Mouse (Mus musculus) cortical plate, adult 2 months (tissue): ENCODE measurements around the gene Olfr1410. TPM values are rescaled to one million over a fixed set of nuclear protein-coding genes. Genes with fewer than 3 reads are reported as not detected.
A peak's percentile ranks its signal among the peaks of the same experiment; 100 is the strongest.

Experiments used
- H3K27ac ChIP-seq: fragments of 200-500 bp; 2 replicates; pipeline ENCODE4 v1.5.1; 2012; ENCODE audit warnings: low read length, control low read depth, inconsistent platforms; ENCODE audit not compliant: insufficient read depth
- H3K4me1 ChIP-seq: fragments of 200-500 bp; 2 replicates; pipeline ENCODE4 v1.6.1; 2011; ENCODE audit warnings: low read length; ENCODE audit not compliant: control insufficient read depth, insufficient read depth
- H3K4me3 ChIP-seq: fragments of 200-500 bp; 2 replicates; pipeline ENCODE4 v1.5.1; 2011; ENCODE audit warnings: mild to moderate bottlenecking, low read length, control low read depth; ENCODE audit not compliant: insufficient read depth
- CTCF ChIP-seq: fragments of 200-500 bp; IDR thresholded peaks from 2 replicates; pipeline ENCODE4 v1.5.1; 2011; ENCODE audit warnings: mild to moderate bottlenecking, control low read depth, low read length; ENCODE audit not compliant: insufficient read depth; ENCODE audit errors: extremely low read depth
- POLR2A ChIP-seq: fragments of 200-500 bp; IDR thresholded peaks from 2 replicates; pipeline ENCODE4 v1.6.1; 2011; ENCODE audit warnings: mild to moderate bottlenecking, low read length, control low read depth; ENCODE audit not compliant: insufficient read depth; ENCODE audit errors: extremely low read depth
- polyA plus RNA-seq: library from polyadenylated mRNA; depleted of rRNA; stranded (reverse); fragments of >200 nt; gene quantifications from 2 replicates; pipeline ENCODE4 v1.2.3, GENCODE M21; 2012

Olfr1410 gene
- polyA plus RNA-seq, 1 experiment = not detected

DNA sequence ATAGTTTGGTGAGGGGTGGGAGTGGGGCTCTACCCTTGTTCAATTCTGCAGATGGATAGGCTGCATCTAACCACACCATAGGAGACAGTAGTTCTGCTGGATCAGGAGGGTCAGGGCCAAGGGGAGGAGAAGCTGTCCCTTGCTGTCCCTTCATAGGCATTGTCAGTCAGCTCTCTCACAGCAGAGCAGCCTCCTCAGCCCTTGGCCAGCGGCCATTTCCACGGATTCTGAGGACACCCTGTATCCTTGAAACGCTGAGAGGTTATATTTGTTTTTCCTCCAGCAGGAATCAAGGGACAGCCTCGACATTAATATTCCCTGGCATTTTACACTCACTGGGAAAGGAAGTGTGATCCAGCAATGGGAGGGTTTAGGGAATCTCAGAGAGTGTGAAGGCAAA, 12.8 kb downstream of the Olfr1410 start:
- H3K4me1 ChIP-seq = no peaks in the 10 kb centered on the region
- no peak overlapping the region for H3K4me3 ChIP-seq
- TF ChIP-seq CTCF = no peak
- TF ChIP-seq POLR2A = no peak
- H3K27ac ChIP-seq = no peak overlapping the region

DNA sequence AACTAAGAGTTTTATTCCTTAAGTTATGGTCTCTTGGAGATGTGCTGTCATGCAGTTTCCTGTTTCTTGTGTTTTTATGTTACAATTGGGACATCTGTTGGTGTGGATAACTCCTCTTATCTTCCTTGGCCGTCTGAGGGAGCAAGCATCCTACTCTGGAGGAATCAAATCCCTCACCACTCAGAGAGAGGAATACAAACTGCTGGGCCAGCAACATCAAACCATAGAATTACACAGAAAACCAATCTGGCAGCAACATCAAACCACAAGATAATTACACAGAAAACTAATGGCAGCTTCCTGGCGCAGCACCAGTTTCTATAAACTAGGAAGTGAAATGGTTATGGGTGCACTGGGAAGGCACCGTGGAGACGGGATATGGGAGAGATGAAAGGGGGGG, 22.6 kb downstream of the Olfr1410 start:
- TF ChIP-seq POLR2A (no peak), CTCF (no peak)
- H3K4me1 ChIP-seq = no peaks in the 10 kb centered on the region
- no peak overlapping the region for H3K27ac ChIP-seq
- H3K4me3 ChIP-seq = no peak overlapping the region

DNA sequence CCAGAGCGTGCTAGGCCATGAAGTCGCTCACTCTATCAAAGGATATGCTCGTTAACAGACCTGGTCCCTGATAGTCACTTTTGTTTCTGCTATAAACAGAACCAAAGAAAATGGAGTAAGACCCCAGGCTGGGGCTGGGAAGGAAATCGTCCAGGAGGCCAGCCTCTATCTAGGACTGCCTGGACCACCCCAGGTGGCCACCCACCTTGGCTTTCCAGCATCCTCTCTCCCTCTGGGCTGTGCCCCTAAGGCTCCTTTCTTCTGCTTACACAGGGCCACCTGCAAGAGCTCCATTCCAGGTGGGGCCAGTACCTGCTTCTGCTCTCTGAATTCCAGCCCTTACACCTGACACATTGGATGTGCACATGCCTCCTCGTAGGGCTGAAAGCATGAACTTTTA, 26.6 kb downstream of the Olfr1410 start:
- Histone ChIP-seq H3K4me3 (no peak overlapping the region), H3K27ac (no peak overlapping the region), H3K4me1 (0 out of 2 replicates have a peak, but pooled peaks cover 2% of the 10 kb centered on the region)
- TF ChIP-seq CTCF = no peak
- no peak for TF ChIP-seq POLR2A

DNA sequence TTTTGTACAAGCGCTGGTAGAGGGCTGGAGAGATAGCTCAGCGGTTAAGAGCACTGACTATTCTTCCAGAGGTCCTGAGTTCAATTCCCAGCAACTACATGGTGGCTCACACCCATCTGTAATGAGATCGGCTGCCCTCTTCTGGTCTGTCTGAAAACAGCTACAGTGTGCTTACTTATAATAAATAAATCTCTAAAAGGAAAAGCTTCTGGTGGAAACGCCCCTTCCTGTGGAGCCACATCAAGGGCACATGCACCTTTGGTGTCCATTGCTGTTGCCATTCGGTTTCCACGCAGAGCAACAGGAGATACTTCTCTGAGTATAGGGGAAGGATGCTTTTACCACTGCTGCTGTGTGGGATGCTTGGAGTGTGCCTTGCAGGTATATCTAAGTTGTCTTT, 27.4 kb downstream of the Olfr1410 start:
- H3K27ac ChIP-seq = no peak overlapping the region
- TF ChIP-seq CTCF (no peak), POLR2A (no peak)

DNA sequence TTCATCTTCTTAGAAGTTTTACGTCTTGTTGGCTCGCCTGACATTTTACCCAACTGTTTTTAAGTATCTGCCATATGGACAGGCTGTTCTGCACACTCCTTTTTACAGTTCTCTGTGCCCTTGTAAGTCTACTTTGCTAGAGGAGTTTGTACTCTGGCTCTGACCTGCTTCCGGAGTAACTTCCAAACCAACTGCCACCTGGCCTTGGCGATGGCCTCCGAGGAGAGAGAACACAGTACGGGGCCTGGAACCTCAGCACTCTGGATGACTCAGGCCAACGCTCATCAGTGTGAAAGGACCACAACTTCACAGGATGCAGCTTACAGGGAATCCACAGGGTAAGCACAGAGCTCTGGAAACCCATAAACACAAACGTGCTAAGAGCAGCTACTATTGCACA, 28.1 kb downstream of the Olfr1410 start:
- TF ChIP-seq POLR2A = no peak
- no peak for TF ChIP-seq CTCF
- Histone ChIP-seq H3K27ac (no peak overlapping the region), H3K4me3 (no peak overlapping the region), H3K4me1 (peaks cover 8% of the 10 kb centered on the region)

More for the DNA sequence above, 27.4 kb downstream of the Olfr1410 start:
- Histone ChIP-seq H3K4me3 (no peak overlapping the region), H3K4me1 (peaks cover 4% of the 10 kb centered on the region)

DNA sequence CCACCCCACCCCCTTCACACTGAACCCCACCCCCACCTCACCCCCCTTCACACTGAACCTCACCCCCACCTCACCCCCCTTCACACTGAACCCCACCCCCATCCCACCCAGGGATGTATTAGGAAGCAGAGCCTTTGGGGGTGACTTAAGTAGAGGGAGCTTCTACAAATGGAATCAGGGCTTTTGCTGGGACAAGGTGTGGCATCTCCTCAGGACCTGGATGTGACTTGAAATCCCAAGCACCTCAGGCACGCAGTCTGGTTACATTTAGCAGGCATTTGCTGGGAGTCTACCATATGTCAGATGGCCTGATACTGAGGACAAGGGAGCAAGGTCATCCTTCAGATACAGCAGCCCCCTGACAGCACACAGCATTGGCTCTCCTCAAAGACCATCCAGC, 29.0 kb downstream of the Olfr1410 start:
- Histone ChIP-seq H3K27ac (no peak overlapping the region), H3K4me1 (peaks cover 8% of the 10 kb centered on the region), H3K4me3 (no peak overlapping the region)
- TF ChIP-seq CTCF = no peak
- TF ChIP-seq POLR2A = no peak

DNA sequence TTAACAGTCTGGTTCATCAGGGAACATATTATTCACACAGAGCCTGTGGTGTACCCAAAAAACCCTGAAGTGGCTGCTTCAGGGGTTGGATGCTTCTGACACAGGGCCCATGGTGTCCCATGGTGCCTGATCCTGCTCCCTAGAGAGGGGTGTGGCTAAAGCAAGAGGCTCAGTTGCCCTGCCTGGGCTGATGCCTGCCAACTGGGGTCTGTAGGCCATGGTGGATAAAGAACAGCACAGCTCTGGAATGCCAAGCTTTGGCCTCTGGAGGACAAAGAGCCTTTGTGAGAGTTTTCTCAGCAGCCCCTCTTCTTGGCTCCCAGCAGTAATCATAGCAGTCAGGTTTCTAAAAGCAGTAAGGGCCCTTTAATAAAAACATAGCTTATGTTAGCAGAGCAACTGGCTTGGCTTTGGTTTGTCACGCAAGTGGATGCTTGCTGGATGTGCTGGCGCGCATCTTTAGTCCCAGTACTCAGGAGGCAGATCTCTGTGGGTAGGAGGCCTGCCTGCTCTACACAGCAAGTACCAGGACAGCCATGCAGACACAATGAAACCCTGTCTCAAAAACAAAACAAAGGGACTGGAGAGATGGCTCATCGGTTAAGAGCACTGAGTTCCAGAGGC, 29.5 kb downstream of the Olfr1410 start:
- Histone ChIP-seq H3K27ac (no peak overlapping the region), H3K4me3 (no peak overlapping the region), H3K4me1 (peaks cover 8% of the 10 kb centered on the region)
- TF ChIP-seq CTCF (no peak), POLR2A (no peak)

DNA sequence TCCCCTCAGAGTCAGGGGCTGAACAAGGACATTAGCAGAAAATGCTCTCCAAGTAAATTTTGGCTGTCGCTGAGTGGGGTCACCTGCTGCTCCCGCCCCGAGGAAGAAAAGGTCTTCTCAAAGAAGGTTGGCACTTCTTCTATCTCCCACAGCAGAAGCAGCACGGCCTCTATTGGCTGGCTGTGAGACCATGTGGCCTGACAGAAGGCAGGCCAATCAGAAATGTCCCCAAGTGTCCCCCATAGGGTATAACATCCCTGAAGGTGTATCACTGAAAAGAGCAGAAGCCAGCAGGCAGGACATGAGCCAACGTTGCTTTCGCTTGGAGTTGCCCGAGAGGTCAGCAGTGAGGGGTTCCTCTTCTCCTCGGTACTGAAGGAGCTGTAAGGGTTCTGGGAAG, 30.4 kb downstream of the Olfr1410 start:
- Histone ChIP-seq H3K4me1 (peaks cover 10% of the 10 kb centered on the region), H3K4me3 (no peak overlapping the region), H3K27ac (no peak overlapping the region)
- TF ChIP-seq CTCF (no peak), POLR2A (no peak)

DNA sequence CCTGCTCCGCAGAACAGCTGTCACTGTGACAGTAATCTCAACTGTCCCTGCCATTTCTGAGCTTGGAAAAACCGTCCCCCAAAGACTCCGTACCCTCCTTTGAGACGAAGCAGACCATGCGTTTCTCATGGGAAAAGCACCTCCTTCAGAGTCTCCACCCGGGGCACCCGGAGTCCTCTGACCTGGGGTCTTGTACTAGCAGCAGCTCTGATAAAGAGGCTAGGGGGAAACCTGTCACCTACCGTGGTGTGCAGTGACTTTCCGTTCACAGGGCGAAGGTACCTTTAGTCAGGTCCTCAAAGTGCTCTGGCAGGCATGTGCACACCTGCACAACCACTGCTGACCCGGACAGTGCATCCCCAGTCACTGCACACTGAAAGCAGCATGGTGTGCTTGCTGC, 31.1 kb downstream of the Olfr1410 start:
- H3K27ac ChIP-seq = no peak overlapping the region
- no peak overlapping the region for H3K4me3 ChIP-seq

DNA sequence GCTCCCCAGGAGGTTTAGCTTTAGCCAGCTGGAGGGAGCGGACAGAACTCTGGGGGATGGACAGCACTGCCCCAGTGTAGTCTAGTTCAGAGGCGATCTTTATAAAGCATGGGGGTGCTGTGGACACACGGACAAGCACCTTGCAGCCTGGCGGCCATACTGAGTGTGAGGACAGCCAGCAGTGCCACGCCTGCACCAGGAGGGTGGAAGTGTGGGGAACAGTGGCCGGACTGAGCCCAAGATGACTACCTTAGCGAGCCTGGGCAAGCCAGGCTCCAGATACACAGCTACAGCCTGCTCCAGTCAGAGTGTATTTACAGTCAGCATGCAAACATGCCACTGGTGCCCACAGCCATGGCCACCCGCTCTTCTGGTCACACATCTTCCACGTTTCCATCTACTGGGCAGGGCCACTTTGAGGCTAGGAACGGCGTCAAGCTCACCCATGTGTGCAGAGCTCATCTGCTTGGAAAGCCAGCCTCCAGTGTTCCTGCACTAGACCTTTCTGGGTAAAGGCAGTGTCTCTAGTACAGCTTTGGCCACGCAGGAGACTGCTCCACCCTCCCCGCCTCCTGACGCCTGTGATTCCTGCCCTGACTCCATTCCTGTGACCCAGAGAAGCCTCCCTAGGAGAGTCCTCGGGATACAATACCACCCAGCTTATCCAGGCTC, 32.1 kb downstream of the Olfr1410 start:
- H3K4me3 ChIP-seq = no peak overlapping the region
- H3K4me1 ChIP-seq = peaks cover 10% of the 10 kb centered on the region
- peak overlapping the region; percentile 14; the same call in 1 of the 2 replicates for H3K27ac ChIP-seq
- TF ChIP-seq CTCF (no peak), POLR2A (no peak)

More for the DNA sequence above, 31.1 kb downstream of the Olfr1410 start:
- TF ChIP-seq CTCF (no peak), POLR2A (no peak)
- peaks cover 10% of the 10 kb centered on the region for H3K4me1 ChIP-seq
